Mouse (Mus musculus) heart, adult 2 months (tissue): Measurements from ENCODE around the gene Apoa1. TPM values are rescaled to one million over a fixed set of nuclear protein-coding genes. Genes with fewer than 3 reads are reported as not detected.

Experiments used
- DNase-seq, 2 experiments: peaks; one replicate each; pipeline ENCODE4 v3.0.0; 2021
- H3K27ac ChIP-seq: fragments of 200-600 bp; 2 replicates; pipeline ENCODE4 v1.8.1; 2022
- H3K27me3 ChIP-seq: fragments of 200-500 bp; 2 replicates; pipeline ENCODE4 v1.6.1; 2012; ENCODE audit warnings: mild to moderate bottlenecking, low read length, inconsistent platforms, mixed read lengths; ENCODE audit not compliant: control insufficient read depth, insufficient read depth
- H3K36me3 ChIP-seq: fragments of 200-500 bp; 2 replicates; pipeline ENCODE4 v1.6.1; 2012; ENCODE audit warnings: low read length, inconsistent platforms; ENCODE audit not compliant: control insufficient read depth, insufficient read depth
- H3K4me1 ChIP-seq: fragments of 200-500 bp; 2 replicates; pipeline ENCODE4 v1.6.1; 2011; ENCODE audit warnings: low read length; ENCODE audit not compliant: control insufficient read depth, insufficient read depth
- H3K4me3 ChIP-seq: fragments of 200-600 bp; 2 replicates; pipeline ENCODE4 v1.8.1; 2022
- H3K79me2 ChIP-seq: fragments of 200-500 bp; replicated peaks from 2 replicates; pipeline ENCODE4 v1.6.1; 2012; ENCODE audit warnings: mild to moderate bottlenecking, inconsistent platforms, low read length, moderate library complexity, mixed read lengths; ENCODE audit not compliant: control insufficient read depth, insufficient read depth
- H3K9ac ChIP-seq: fragments of 200-500 bp; 2 replicates; pipeline ENCODE4 v1.6.1; 2012; ENCODE audit warnings: low read depth, mild to moderate bottlenecking, control low read depth, inconsistent platforms, low read length, mixed read lengths
- CTCF ChIP-seq: fragments of 200-600 bp; IDR thresholded peaks from 2 replicates; pipeline ENCODE4 v1.8.1; 2022; ENCODE audit warnings: antibody characterized with exemption, mild to moderate bottlenecking, moderate library complexity
- EP300 ChIP-seq: fragments of 200-500 bp; IDR thresholded peaks from 2 replicates; pipeline ENCODE4 v1.6.1; 2011; ENCODE audit warnings: low read depth, low read length, control low read depth; ENCODE audit not compliant: insufficient read depth
- POLR2A ChIP-seq: fragments of 200-500 bp; IDR thresholded peaks from 2 replicates; pipeline ENCODE4 v1.6.1; 2011; ENCODE audit warnings: mild to moderate bottlenecking, low read depth, low read length, control low read depth; ENCODE audit not compliant: insufficient read depth
- WGBS: fragments of 180-500 bp; shearing (Covaris S2); methylation state at CpG from one replicate; pipeline ENCODE4 v1.1.7; 2018; 5-methylcytosine and 5-hydroxymethylcytosine counted together
- intact Hi-C: fragments of 180-260 bp; cut with DNase I; formaldehyde crosslinking; loops from one replicate; pipeline ENCODE4 v1.15.1; 2025
- polyA plus RNA-seq: library from polyadenylated mRNA; depleted of rRNA; stranded (reverse); fragments of >200 nt; gene quantifications from 2 replicates; pipeline ENCODE4 v1.2.3, GENCODE M21; 2012
- total RNA-seq, 2 experiments: library from RNA; stranded (reverse); gene quantifications; 2 replicates each; pipeline ENCODE4 v1.2.3; 2021

Gene Apoa1
- total and polyA plus RNA-seq, 3 experiments = 0.51 TPM; not detected in 2

DNA sequence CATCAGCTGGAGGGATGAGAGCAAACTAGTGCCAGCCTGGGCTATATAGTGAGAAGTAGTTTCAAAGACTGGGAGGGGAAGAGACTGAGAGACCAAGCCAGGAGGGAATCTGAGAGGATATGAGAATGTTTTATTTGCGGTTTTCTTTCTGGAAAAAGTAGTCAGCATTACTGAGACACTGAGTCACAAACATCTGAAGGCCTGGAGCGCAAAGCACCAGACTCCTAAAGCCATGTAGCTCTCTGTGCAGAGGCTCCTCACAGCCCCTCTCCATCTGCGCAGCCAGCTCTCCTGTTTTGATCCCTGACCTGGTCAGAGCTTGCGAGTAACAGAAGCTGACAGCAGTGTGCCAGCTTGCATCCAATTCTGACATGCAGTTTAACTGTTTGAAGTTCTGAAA is 40.0 kb upstream of the Apoa1 start:
- H3K9ac ChIP-seq = no peak overlapping the region
- H3K4me3 ChIP-seq = no peak overlapping the region
- no peak for DNase-seq
- TF ChIP-seq POLR2A (no peak), CTCF (no peak), EP300 (no peak)
- WGBS = 88% methylated on average over 4 of the region's 4 CpGs
- no peaks in the 10 kb centered on the region for H3K79me2 ChIP-seq
- H3K27ac ChIP-seq = no peak overlapping the region
- peaks cover 12% of the 10 kb centered on the region for H3K4me1 ChIP-seq
- intact Hi-C loops = loop anchor here (5.0 kb wide), 1 partner anchor 66 kb away; no protein-coding TSS in a partner anchor
- H3K27me3 ChIP-seq = no peaks in the 10 kb centered on the region
- H3K36me3 ChIP-seq = no peaks in the 10 kb centered on the region; the same call in 1 of the 2 replicates

DNA sequence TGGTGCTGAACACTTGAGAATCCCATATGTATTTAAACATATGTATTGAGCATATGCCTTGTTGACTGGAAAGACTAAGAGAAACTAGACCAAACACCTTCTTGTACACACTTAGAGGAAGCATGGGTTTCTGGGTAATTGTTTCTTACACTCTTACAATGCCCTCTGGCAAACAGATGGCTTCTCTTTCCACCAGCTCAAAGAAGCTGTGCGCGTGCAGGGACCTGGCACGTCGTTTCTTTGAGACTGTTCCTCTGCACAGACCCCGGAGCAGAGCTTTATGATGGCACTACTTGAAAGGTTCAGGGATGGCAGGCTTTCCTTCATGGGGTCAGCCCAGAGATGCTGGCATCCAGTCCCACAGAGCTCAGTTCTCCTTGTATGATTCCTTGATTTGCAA is 39.4 kb upstream of the Apoa1 start:
- DNase-seq = no peak
- 93% methylated on average over 5 of the region's 5 CpGs for WGBS
- Histone ChIP-seq H3K27ac (no peak overlapping the region), H3K36me3 (no peaks in the 10 kb centered on the region; the same call in 1 of the 2 replicates), H3K9ac (no peak overlapping the region), H3K27me3 (no peaks in the 10 kb centered on the region), H3K4me1 (peaks cover 11% of the 10 kb centered on the region), H3K4me3 (no peak overlapping the region), H3K79me2 (no peaks in the 10 kb centered on the region)
- no peak for TF ChIP-seq EP300
- intact Hi-C loops = loop anchor here (5.0 kb wide), 1 partner anchor 67 kb away; no protein-coding TSS in a partner anchor

DNA sequence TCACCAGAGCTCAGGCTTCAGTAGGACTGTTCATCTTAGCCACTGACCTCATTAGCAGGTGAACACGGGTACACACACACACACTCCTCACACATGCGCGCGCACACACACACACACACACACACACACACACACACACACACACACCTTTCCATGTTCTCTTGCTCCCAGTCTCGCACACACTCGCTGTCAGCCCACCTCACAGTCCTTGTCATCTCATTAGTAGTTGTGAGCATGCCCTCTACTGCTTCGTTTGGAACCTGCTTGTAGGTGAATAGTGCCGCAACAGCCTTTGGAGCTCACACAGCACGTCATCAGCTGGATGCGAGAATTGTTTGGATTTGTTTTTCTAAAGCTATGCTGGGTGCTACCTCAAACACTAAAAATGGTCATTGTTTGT is 39.0 kb upstream of the Apoa1 start:
- Histone ChIP-seq H3K9ac (no peak overlapping the region), H3K4me1 (peaks cover 9% of the 10 kb centered on the region), H3K79me2 (no peaks in the 10 kb centered on the region), H3K4me3 (no peak overlapping the region), H3K27me3 (no peaks in the 10 kb centered on the region), H3K36me3 (no peaks in the 10 kb centered on the region; the same call in 1 of the 2 replicates), H3K27ac (no peak overlapping the region)
- WGBS = 86% methylated on average over 10 of the region's 10 CpGs
- intact Hi-C loops = loop anchor here (5.0 kb wide), 1 partner anchor 67 kb away; no protein-coding TSS in a partner anchor
- TF ChIP-seq CTCF (no peak), EP300 (no peak), POLR2A (no peak)
- DNase-seq = no peak

DNA sequence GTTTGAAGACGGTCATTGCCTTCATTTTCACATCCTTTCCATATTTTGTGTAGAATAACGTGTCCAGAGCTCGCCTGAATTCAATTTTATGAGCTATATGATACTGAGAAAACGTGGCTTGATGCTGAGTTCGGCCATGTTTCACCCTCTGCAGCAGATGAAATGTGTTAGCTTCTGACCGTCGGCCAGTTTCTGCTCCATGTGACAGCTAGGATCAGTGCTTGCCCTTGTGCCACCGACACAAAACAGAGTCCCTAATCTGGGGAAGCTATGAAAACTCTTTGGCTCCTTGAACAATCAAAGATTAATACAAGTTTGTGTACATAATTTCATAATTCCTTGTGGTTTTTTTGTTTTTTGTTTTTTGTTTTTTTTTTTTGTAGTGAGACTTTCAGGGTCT is 37.1 kb upstream of the Apoa1 start:
- Histone ChIP-seq H3K4me3 (no peak overlapping the region), H3K4me1 (peaks cover 12% of the 10 kb centered on the region), H3K27me3 (no peaks in the 10 kb centered on the region), H3K79me2 (no peaks in the 10 kb centered on the region), H3K27ac (peak overlapping the region; percentile 24), H3K36me3 (peaks cover 3% of the 10 kb centered on the region; the same call in 1 of the 2 replicates), H3K9ac (no peak overlapping the region)
- WGBS = 57% methylated on average over 8 of the region's 8 CpGs
- TF ChIP-seq EP300 (no peak), CTCF (no peak), POLR2A (no peak)
- no peak for DNase-seq
- intact Hi-C loops = loop anchor here (1.0 to 5.0 kb wide), 2 partner anchors 56 to 188 kb away; no protein-coding TSS in a partner anchor

DNA sequence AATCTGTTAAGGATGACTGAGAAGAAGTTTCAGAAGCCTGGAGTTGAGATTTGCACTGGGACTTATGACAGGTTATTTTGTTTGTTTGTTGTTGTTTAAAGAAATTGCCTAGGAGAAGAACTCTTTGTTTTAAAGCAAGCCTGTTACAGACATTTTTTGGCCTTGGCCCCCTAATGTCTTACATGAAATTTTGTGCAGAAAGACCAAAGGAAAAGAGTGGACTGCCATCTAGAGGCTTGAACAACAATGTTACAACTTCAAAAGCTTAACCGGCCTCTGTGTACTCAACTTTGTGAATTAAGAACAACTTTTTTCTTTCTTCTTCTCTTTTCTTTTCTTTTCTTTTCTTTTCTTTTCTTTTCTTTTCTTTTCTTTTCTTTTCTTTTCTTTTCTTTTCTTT is 36.7 kb upstream of the Apoa1 start:
- Histone ChIP-seq H3K9ac (no peak overlapping the region), H3K27ac (peak overlapping the region; percentile 24), H3K36me3 (peaks cover 6% of the 10 kb centered on the region; the same call in 1 of the 2 replicates), H3K79me2 (no peaks in the 10 kb centered on the region), H3K4me1 (peaks cover 16% of the 10 kb centered on the region), H3K27me3 (no peaks in the 10 kb centered on the region), H3K4me3 (no peak overlapping the region)
- WGBS = 6% methylated on average over 1 of the region's 1 CpGs
- TF ChIP-seq EP300 (no peak), POLR2A (no peak), CTCF (peak; percentile 79)
- intact Hi-C loops = loop anchor here (1.0 to 5.0 kb wide), 2 partner anchors 56 to 188 kb away; no protein-coding TSS in a partner anchor
- DNase-seq = no peak

DNA sequence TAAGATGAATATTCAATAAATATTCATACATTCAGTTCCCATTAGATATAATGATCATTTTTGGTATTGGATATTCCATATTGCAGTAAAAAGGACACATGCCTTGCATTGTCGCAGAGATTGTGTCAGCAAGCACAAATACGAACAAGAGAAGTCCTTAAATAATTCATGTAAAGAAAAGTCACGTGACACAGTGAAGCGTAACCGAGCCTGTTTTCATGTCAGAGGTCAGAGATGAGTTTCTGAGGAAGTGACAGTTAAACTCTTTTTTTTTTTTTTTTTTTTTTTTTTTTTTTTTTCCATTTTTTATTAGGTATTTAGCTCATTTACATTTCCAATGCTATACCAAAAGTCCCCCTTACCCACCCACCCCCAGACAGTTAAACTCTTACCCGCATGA is 35.7 kb upstream of the Apoa1 start:
- no peak for DNase-seq
- Histone ChIP-seq H3K4me1 (peaks cover 23% of the 10 kb centered on the region), H3K4me3 (no peak overlapping the region), H3K9ac (no peak overlapping the region), H3K27ac (no peak overlapping the region), H3K36me3 (peaks cover 10% of the 10 kb centered on the region), H3K27me3 (no peaks in the 10 kb centered on the region), H3K79me2 (no peaks in the 10 kb centered on the region)
- TF ChIP-seq CTCF = no peak
- no peak for TF ChIP-seq POLR2A
- TF ChIP-seq EP300 = no peak
- WGBS = 88% methylated on average over 6 of the region's 6 CpGs
- intact Hi-C loops = loop anchor here (5.0 kb wide), 1 partner anchor 55 kb away; no protein-coding TSS in a partner anchor
